In genomic region chr13:45390312-45390961, GRCm38 (mm10) we compare ENCODE assay signal across 8 mouse cellular contexts. TPM values are rescaled to one million over a fixed set of nuclear protein-coding genes. Genes with fewer than 3 reads are reported as not detected.
DNase-seq lines count a peak whose midpoint lies in the region; ATAC-seq and TF ChIP-seq lines count a peak whose summit lies in the region.

No protein-coding gene starts in this region.

- H3K36me3 ChIP-seq in neural tube, embryonic 15.5 days = no peaks in the 10 kb centered on the region

- H3K4me2 ChIP-seq in neural tube, embryonic 15.5 days = peak overlapping the region; percentile 95

- no peak; the same call in 1 of the 2 replicates for TF ChIP-seq CTCF in left cerebral cortex, adult 2 months (IDR thresholded peaks at IDR 0.05)

- WGBS in neural tube, embryonic 15.5 days = 3% methylated on average over 25 of the region's 25 CpGs

- H3K4me3 ChIP-seq in left cerebral cortex, adult 2 months = peak overlapping the region; percentile 94
- H3K4me3 ChIP-seq in neural tube, embryonic 15.5 days (replicated peaks) = peak overlapping the region; percentile 75

- H3K9me3 ChIP-seq in neural tube, embryonic 15.5 days (replicated peaks) = no peaks in the 10 kb centered on the region

- H3K4me1 ChIP-seq in neural tube, embryonic 15.5 days = peaks cover 21% of the 10 kb centered on the region

- peak overlapping the region; percentile 91 for H3K27ac ChIP-seq in left cerebral cortex, adult 2 months
- H3K27ac ChIP-seq in neural tube, embryonic 15.5 days (replicated peaks) = peak overlapping the region; percentile 82; the same call in 1 of the 2 replicates

- peak; percentile 37 to 39 for DNase-seq in left cerebral cortex, adult 2 months (ENCODE audit: extremely low spot score in 1 of 2, low spot score in 2 of 2)
- no peak for DNase-seq in left cerebral cortex, adult 11 months (ENCODE audit: low spot score)
- DNase-seq in cerebellum, postnatal 25 days = peak; percentile 57 to 72
- peak; percentile 45 to 69 for DNase-seq in heart, adult 18-20 months
- peak; percentile 61 for DNase-seq in kidney, adult 11 months
- DNase-seq in lung, adult 18-20 months = peak; percentile 39 to 59
- DNase-seq in thymus, postnatal 10 days (ENCODE audit: low spot score in 2 of 2) = peak; percentile 50 to 55

- no peak; the same call in 1 of the 2 replicates for ATAC-seq in neural tube, embryonic 15.5 days (ENCODE audit: low FRiP score)

- H3K9ac ChIP-seq in neural tube, embryonic 15.5 days (replicated peaks) = peak overlapping the region; percentile 74

- H3K27me3 ChIP-seq in neural tube, embryonic 15.5 days (replicated peaks) = no peaks in the 10 kb centered on the region

- intact Hi-C loops in left cerebral cortex, adult 2 months (cut with DNase I) = loop anchor here (2.0 to 5.0 kb wide), 2 partner anchors 188 to 360 kb away; no protein-coding TSS in a partner anchor

RNA-seq across cellular contexts. Expression of gene Mylip, which starts 0.9 kb away (rescaled TPM):
- total RNA-seq in left cerebral cortex, adult 2 months (2021) = 10 to 100 TPM; 16.2 to 16.6 TPM
- 10 to 100 TPM; 21.1 to 27.0 TPM for total RNA-seq in heart, adult 18-20 months (2021)
- 8.4 and 10.9 TPM in 2 replicates for polyA plus RNA-seq in neural tube, embryonic 15.5 days (2015; fragmentation: Nextera tagmentation; extraction: Ambion mirVana)
